Mouse (Mus musculus) intestine, postnatal 0 days (tissue): Measurements from ENCODE around the gene Psmg4. TPM values are rescaled to one million over a fixed set of nuclear protein-coding genes. Genes with fewer than 3 reads are reported as not detected.

Source experiments
- ATAC-seq: fragments of 200-750 bp; cut with Nextera tagmentation; 2 replicates; pipeline ENCODE4 v1.8.0; 2017; ENCODE audit warnings: mild to moderate bottlenecking, moderate TSS enrichment, moderate library complexity
- H3K27ac ChIP-seq: fragments of 300-500 bp; sonication (generic); 2 replicates; pipeline ENCODE4 v1.5.1; 2014; ENCODE audit warnings: mild to moderate bottlenecking, low read depth, low read length, moderate library complexity
- H3K27me3 ChIP-seq: fragments of 300-500 bp; sonication (generic); replicated peaks from 2 replicates; pipeline ENCODE4 v1.6.1; 2014; ENCODE audit warnings: low read length, mixed read lengths; ENCODE audit not compliant: control insufficient read depth, insufficient read depth
- H3K36me3 ChIP-seq: fragments of 300-500 bp; sonication (generic); 2 replicates; pipeline ENCODE4 v1.6.1; 2014; ENCODE audit warnings: mild to moderate bottlenecking, moderate library complexity; ENCODE audit not compliant: control insufficient read depth, insufficient read depth
- H3K4me1 ChIP-seq: fragments of 300-500 bp; sonication (generic); replicated peaks from 2 replicates; pipeline ENCODE4 v1.6.1; 2014; ENCODE audit warnings: antibody characterized with exemption, low read length, mixed read lengths; ENCODE audit not compliant: control insufficient read depth, insufficient read depth
- H3K4me2 ChIP-seq: fragments of 300-500 bp; sonication (generic); replicated peaks from 2 replicates; pipeline ENCODE4 v1.6.1; 2014; ENCODE audit warnings: low read depth, mild to moderate bottlenecking, moderate library complexity
- H3K4me3 ChIP-seq: fragments of 300-500 bp; sonication (generic); 2 replicates; pipeline ENCODE4 v1.5.1; 2014; ENCODE audit warnings: low read depth, low read length
- H3K9ac ChIP-seq: fragments of 300-500 bp; sonication (generic); 2 replicates; pipeline ENCODE4 v1.6.1; 2014; ENCODE audit warnings: mild to moderate bottlenecking, low read depth, low read length
- H3K9me3 ChIP-seq: fragments of 300-500 bp; sonication (generic); 2 replicates; pipeline ENCODE4 v1.6.1; 2016; ENCODE audit warnings: mixed run types; ENCODE audit not compliant: control insufficient read depth
- CTCF ChIP-seq: sonication (generic); IDR thresholded peaks from 2 replicates; pipeline ENCODE4 v1.5.1; 2016; ENCODE audit warnings: low read depth, mild to moderate bottlenecking, control low read depth, antibody characterized with exemption, moderate library complexity
- WGBS: fragments of 180-500 bp; shearing (Covaris S2); extraction: QIAGEN DNeasy Blood & Tissue Kit; methylation state at CpG from one replicate; pipeline ENCODE4 v1.1.7; 2014; 5-methylcytosine and 5-hydroxymethylcytosine counted together
- polyA plus RNA-seq: library from polyadenylated mRNA; unstranded; fragments of >200 nt; fragmentation: Nextera tagmentation; extraction: Ambion mirVana; gene quantifications from 2 replicates; pipeline ENCODE4 v1.2.1, GENCODE M21; 2015

Gene Psmg4
- polyA plus RNA-seq, 1 experiment from 2014 or later = 69.8 TPM

GRCm38 (mm10) chr13:34120536-34120935, 42.2 kb upstream of the Psmg4 start:
- WGBS = 63% methylated on average over 2 of the region's 2 CpGs
- ATAC-seq = peak; percentile 69
- no peak overlapping the region for H3K27ac ChIP-seq
- H3K4me2 ChIP-seq = no peak overlapping the region
- 0 out of 2 replicates have a peak, but pooled peaks cover 12% of the 10 kb centered on the region for H3K4me1 ChIP-seq
- H3K4me3 ChIP-seq = no peak overlapping the region
- no peaks in the 10 kb centered on the region for H3K36me3 ChIP-seq
- TF ChIP-seq CTCF = no peak
- H3K9me3 ChIP-seq = no peaks in the 10 kb centered on the region
- H3K27me3 ChIP-seq = no peaks in the 10 kb centered on the region
- H3K9ac ChIP-seq = no peak overlapping the region

GRCm38 (mm10) chr13:34125711-34126110, 37.1 kb upstream of the Psmg4 start:
- Histone ChIP-seq H3K4me2 (no peak overlapping the region), H3K9ac (no peak overlapping the region), H3K9me3 (no peaks in the 10 kb centered on the region), H3K4me1 (0 out of 2 replicates have a peak, but pooled peaks cover 8% of the 10 kb centered on the region), H3K36me3 (no peaks in the 10 kb centered on the region), H3K27me3 (no peaks in the 10 kb centered on the region), H3K4me3 (no peak overlapping the region), H3K27ac (no peak overlapping the region)
- TF ChIP-seq CTCF = no peak
- no peak for ATAC-seq
- WGBS = 87% methylated on average over 4 of the region's 4 CpGs

DNA sequence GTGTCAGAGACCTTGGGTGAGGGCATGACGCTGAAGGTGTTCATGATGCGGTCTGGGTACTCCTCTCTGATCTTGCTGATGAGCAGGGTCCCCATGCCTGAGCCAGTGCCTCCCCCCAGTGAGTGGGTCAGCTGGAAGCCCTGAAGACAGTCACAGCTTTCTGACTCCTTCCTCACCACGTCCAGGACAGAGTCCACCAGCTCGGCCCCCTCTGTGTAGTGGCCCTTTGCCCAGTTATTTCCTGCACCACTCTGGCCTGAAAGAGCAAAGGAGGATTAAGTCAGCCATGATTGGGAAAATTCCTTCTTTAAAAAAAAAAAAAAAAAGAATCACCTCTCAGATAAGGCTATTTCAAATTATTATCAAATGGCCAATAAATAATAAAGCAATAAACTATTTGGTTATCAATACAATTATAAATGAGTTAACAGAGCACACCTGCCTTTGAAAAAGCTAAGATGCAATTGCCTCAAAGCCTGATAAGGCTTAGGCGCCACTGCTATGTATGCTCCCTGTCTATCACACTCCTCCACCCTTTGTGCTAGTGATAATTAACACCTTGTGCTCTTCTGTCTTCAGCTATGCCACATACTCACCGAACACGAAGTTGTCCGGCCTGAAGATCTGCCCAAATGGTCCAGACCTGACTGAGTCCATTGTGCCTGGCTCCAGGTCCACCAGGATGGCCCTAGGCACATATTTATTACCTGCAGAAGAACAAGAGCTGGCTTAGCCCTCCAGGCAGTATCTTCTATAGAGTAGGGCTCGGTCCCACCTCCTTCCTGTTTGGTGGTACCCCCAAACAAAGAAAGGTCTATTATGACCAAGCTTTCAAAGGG, 34.3 kb upstream of the Psmg4 start:
- H3K27ac ChIP-seq = no peak overlapping the region
- no peak for ATAC-seq
- no peak overlapping the region for H3K9ac ChIP-seq
- TF ChIP-seq CTCF = no peak
- WGBS = 54% methylated on average over 9 of the region's 9 CpGs
- no peak overlapping the region for H3K4me3 ChIP-seq
- no peaks in the 10 kb centered on the region for H3K4me1 ChIP-seq
- H3K4me2 ChIP-seq = peak overlapping the region; percentile 92
- H3K27me3 ChIP-seq = peaks cover 15% of the 10 kb centered on the region
- H3K9me3 ChIP-seq = no peaks in the 10 kb centered on the region
- H3K36me3 ChIP-seq = no peaks in the 10 kb centered on the region

GRCm38 (mm10) chr13:34129485-34130225, 33.1 kb upstream of the Psmg4 start:
- peak overlapping the region; percentile 57 for H3K4me3 ChIP-seq
- no peaks in the 10 kb centered on the region for H3K36me3 ChIP-seq
- under 1% methylated on average over 31 of the region's 31 CpGs for WGBS
- TF ChIP-seq CTCF = no peak
- peak overlapping the region; percentile 92 for H3K4me2 ChIP-seq
- H3K9me3 ChIP-seq = no peaks in the 10 kb centered on the region
- peak; percentile 28 for ATAC-seq
- H3K27ac ChIP-seq = peak overlapping the region; percentile 15; the same call in 1 of the 2 replicates
- peak overlapping the region; percentile 47 for H3K9ac ChIP-seq
- peaks cover 21% of the 10 kb centered on the region for H3K27me3 ChIP-seq
- no peaks in the 10 kb centered on the region for H3K4me1 ChIP-seq

- peak within 1 kb of the TSS; percentile 57 for H3K4me3 ChIP-seq
- no peaks in the 10 kb centered on the region for H3K9me3 ChIP-seq
- peak within 1 kb of the TSS; percentile 47 for H3K9ac ChIP-seq
- peak within 1 kb of the TSS; percentile 15; the same call in 1 of the 2 replicates for H3K27ac ChIP-seq
- under 1% methylated on average over 26 of the region's 26 CpGs for WGBS
- H3K36me3 ChIP-seq = no peaks in the 10 kb centered on the region
- peak; percentile 55 for ATAC-seq
- no peak for TF ChIP-seq CTCF
- H3K4me2 ChIP-seq = peak within 1 kb of the TSS; percentile 92
- H3K27me3 ChIP-seq = peaks cover 21% of the 10 kb centered on the region
- no peaks in the 10 kb centered on the region for H3K4me1 ChIP-seq
Measured at GRCm38 (mm10) chr13:34130226-34130731, 32.5 kb upstream of the Psmg4 start, which contains the start of gene Tubb2b. TSS of gene Tubb2b (minus strand) at chr13:34130466.
